Mouse (Mus musculus) spleen, adult 2 months (tissue): ENCODE results near the gene Fbn1. TPM values are rescaled to one million over a fixed set of nuclear protein-coding genes. Genes with fewer than 3 reads are reported as not detected.

Experiments used
- DNase-seq, 2 experiments: peaks; one replicate each; pipeline versions ENCODE4 v3.0.0 to v3.0.0-alpha.2; 2012 to 2021; ENCODE audit warnings: low spot score in 2 of 2, low read depth in 1 of 2
- H3K27ac ChIP-seq: fragments of 200-500 bp; 2 replicates; pipeline ENCODE4 v1.5.1; 2012; ENCODE audit warnings: low read length, inconsistent platforms; ENCODE audit not compliant: insufficient read depth
- H3K27me3 ChIP-seq: fragments of 200-500 bp; 2 replicates; pipeline ENCODE4 v1.6.1; 2012; ENCODE audit warnings: mild to moderate bottlenecking, moderate library complexity, low read length, inconsistent platforms; ENCODE audit not compliant: control insufficient read depth, insufficient read depth
- H3K36me3 ChIP-seq: fragments of 200-500 bp; 2 replicates; pipeline ENCODE4 v1.6.1; 2012; ENCODE audit warnings: mild to moderate bottlenecking, low read length, inconsistent platforms; ENCODE audit not compliant: control insufficient read depth, insufficient read depth
- H3K4me1 ChIP-seq: fragments of 200-500 bp; 2 replicates; pipeline ENCODE4 v1.6.1; 2011; ENCODE audit warnings: inconsistent platforms; ENCODE audit not compliant: control insufficient read depth, insufficient read depth, insufficient read length
- H3K4me3 ChIP-seq: fragments of 200-500 bp; 2 replicates; pipeline ENCODE4 v1.5.1; 2011; ENCODE audit warnings: mild to moderate bottlenecking, inconsistent platforms; ENCODE audit not compliant: insufficient read depth, insufficient read length; ENCODE audit errors: extremely low read depth
- CTCF ChIP-seq: fragments of 200-500 bp; IDR thresholded peaks from 2 replicates; pipeline ENCODE4 v1.5.1; 2011; ENCODE audit warnings: mild to moderate bottlenecking, inconsistent platforms; ENCODE audit not compliant: insufficient read depth, insufficient read length, insufficient replicate concordance; ENCODE audit errors: extremely low read depth
- POLR2A ChIP-seq: fragments of 200-500 bp; IDR thresholded peaks from 2 replicates; pipeline ENCODE4 v1.6.1; 2011; ENCODE audit warnings: low read depth, low read length, inconsistent platforms
- WGBS: fragments of 180-500 bp; shearing (Covaris S2); methylation state at CpG from one replicate; pipeline ENCODE4 v1.1.7; 2018; 5-methylcytosine and 5-hydroxymethylcytosine counted together
- polyA plus RNA-seq: library from polyadenylated mRNA; depleted of rRNA; stranded (reverse); fragments of >200 nt; gene quantifications from 2 replicates; pipeline ENCODE4 v1.2.3, GENCODE M21; 2012

Gene Fbn1
- polyA plus RNA-seq, 1 experiment: 3.1 TPM

DNA sequence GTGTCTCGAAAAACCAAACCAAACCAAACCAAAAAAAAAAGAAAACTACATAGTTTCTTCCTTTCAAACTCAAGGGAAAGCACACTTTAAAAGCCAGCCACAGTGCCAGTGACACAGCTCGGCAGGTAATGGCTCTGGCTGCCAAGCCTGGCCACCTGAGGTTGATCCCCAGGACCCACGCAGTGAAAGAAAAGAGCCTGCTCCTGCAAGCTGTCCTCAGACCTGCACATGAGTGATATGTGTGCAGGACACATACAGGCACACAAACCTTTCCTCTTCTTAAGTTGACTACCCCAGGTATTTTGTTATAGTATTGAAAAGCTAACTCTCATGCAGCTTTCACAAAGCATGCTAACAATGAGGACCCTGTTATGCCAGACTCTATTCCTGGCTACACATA lies 107.7 kb downstream of the Fbn1 start:
- Histone ChIP-seq H3K36me3 (no peaks in the 10 kb centered on the region), H3K27ac (no peak overlapping the region), H3K4me3 (no peak overlapping the region), H3K27me3 (no peaks in the 10 kb centered on the region), H3K4me1 (no peaks in the 10 kb centered on the region)
- WGBS: 89% methylated on average over 3 of the region's 3 CpGs
- TF ChIP-seq POLR2A (no peak), CTCF (no peak)
- no peak for DNase-seq

- Histone ChIP-seq H3K27ac (no peak overlapping the region), H3K27me3 (no peaks in the 10 kb centered on the region), H3K4me1 (no peaks in the 10 kb centered on the region), H3K36me3 (no peaks in the 10 kb centered on the region), H3K4me3 (no peak overlapping the region)
- 86% methylated on average over 7 of the region's 7 CpGs for WGBS
- TF ChIP-seq POLR2A (no peak), CTCF (no peak)
- no peak for DNase-seq
Measured at GRCm38 (mm10) chr2:125397796-125398195, 110.0 kb downstream of the Fbn1 start.

DNA sequence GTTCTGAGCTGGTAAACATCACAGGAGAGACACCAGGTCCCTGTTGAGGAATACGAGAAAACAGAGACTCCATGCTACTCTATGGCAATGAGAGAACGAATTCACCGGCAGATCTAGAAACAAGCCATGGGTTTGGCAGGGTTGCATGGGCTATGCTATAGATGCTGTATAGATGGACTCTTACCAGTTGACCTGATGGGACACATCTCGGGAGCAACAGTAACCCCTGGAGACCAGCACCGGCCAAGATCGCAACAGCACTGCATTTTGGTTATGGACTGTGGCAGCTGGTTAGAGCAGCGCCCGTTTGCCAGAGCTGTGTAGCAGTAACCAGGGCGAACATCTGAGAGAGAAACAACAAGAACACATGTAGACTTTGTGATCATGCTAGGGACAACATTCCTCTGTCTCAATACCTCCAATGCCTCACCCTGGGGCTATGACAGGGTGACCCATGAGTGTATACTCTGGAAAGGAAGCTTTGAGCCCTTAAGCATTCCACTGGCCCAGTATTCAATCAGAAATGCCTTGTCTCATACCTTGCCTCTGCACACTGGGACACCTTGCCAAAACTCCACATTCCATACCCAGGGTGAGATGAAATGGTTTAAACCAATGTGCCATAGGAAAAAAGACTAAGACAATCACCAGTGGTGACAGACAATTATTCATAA lies 113.2 kb downstream of the Fbn1 start:
- no peak for TF ChIP-seq POLR2A
- no peak for TF ChIP-seq CTCF
- WGBS: 94% methylated on average over 9 of the region's 9 CpGs
- no peaks in the 10 kb centered on the region for H3K36me3 ChIP-seq
- no peak for DNase-seq
- H3K4me3 ChIP-seq: no peak overlapping the region
- H3K4me1 ChIP-seq: no peaks in the 10 kb centered on the region
- no peak overlapping the region for H3K27ac ChIP-seq
- H3K27me3 ChIP-seq: no peaks in the 10 kb centered on the region

GRCm38 (mm10) chr2:125391582-125391981 lies 116.2 kb downstream of the Fbn1 start:
- no peaks in the 10 kb centered on the region for H3K4me1 ChIP-seq
- TF ChIP-seq POLR2A (no peak), CTCF (no peak)
- WGBS: 89% methylated on average over 6 of the region's 6 CpGs
- no peaks in the 10 kb centered on the region for H3K36me3 ChIP-seq
- H3K27me3 ChIP-seq: no peaks in the 10 kb centered on the region
- no peak for DNase-seq
- H3K27ac ChIP-seq: no peak overlapping the region
- H3K4me3 ChIP-seq: no peak overlapping the region

DNA sequence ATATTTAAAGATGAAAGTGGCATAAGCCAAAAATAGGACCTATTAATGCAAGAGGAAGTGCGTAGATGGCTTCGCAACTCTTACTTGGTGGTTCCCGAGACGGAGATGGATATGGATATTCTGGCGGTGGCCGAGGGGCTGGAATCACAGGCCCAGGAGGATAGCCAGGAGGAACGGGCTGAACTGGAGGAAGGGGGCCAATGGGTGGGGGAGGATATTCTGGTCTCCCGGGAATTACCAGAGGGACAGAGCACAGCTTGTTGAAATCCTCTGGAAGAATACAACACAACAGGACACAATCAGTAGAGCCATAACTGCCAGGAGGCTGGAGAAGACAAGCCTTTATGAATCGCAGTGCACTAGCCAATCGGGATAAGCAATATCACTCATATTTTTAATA lies 118.0 kb downstream of the Fbn1 start:
- 94% methylated on average over 10 of the region's 10 CpGs for WGBS
- TF ChIP-seq CTCF (no peak), POLR2A (no peak)
- Histone ChIP-seq H3K27ac (no peak overlapping the region), H3K4me3 (no peak overlapping the region), H3K36me3 (no peaks in the 10 kb centered on the region), H3K4me1 (no peaks in the 10 kb centered on the region), H3K27me3 (no peaks in the 10 kb centered on the region)
- DNase-seq: no peak

- WGBS: 91% methylated on average over 7 of the region's 7 CpGs
- no peaks in the 10 kb centered on the region for H3K4me1 ChIP-seq
Measured at GRCm38 (mm10) chr2:125386221-125386965, 121.4 kb downstream of the Fbn1 start.

DNA sequence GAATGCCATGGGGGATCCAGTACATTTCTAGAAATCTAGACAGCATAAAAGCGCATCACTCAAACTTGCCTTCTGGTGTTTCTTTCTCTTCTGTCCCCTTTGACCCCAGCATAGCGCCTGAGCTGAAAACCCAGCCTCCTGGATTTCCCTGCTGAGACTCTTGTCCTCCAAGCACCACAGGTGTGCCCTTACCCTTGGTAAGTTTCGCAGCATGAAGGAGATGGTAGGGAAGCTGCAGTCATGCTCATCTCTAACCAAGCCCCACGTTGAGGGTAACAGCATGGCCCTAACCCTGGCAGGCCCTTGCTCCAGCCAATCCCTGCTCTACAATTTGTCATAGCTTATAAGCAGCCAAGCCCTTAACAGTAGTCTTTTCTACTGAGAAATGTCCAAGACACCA lies 122.9 kb downstream of the Fbn1 start:
- no peaks in the 10 kb centered on the region for H3K27me3 ChIP-seq
- no peak overlapping the region for H3K27ac ChIP-seq
- no peaks in the 10 kb centered on the region for H3K36me3 ChIP-seq
- no peak for TF ChIP-seq POLR2A
- no peak for TF ChIP-seq CTCF
- WGBS: 86% methylated on average over 4 of the region's 4 CpGs
- no peak for DNase-seq
- no peaks in the 10 kb centered on the region for H3K4me1 ChIP-seq
- no peak overlapping the region for H3K4me3 ChIP-seq

More at GRCm38 (mm10) chr2:125386221-125386965, 121.4 kb downstream of the Fbn1 start:
- no peaks in the 10 kb centered on the region for H3K36me3 ChIP-seq
- TF ChIP-seq POLR2A (no peak), CTCF (no peak)
- no peak overlapping the region for H3K4me3 ChIP-seq
- H3K27me3 ChIP-seq: no peaks in the 10 kb centered on the region
- H3K27ac ChIP-seq: no peak overlapping the region
- DNase-seq: no peak
